Mouse (Mus musculus): Measurements from ENCODE around the gene Tmem132c. TPM values are rescaled to one million over a fixed set of nuclear protein-coding genes. Genes with fewer than 3 reads are reported as not detected.
A peak's percentile ranks its signal among the peaks of the same experiment; 100 is the strongest.

The Tmem132c gene
- total and polyA plus RNA-seq, 3 experiments = 0.14 to 0.43 TPM; not detected in 1

- no peak overlapping the region for H3K9ac ChIP-seq (ENCODE audit: low read depth, low read length)
- no peak for DNase-seq
- H3K79me2 ChIP-seq (replicated peaks; ENCODE audit: control insufficient read depth, insufficient read depth, low read length) = no peaks in the 10 kb centered on the region
- H3K27me3 ChIP-seq (ENCODE audit: control insufficient read depth, insufficient read depth, low read length) = peaks cover 20% of the 10 kb centered on the region
- TF ChIP-seq CTCF (IDR thresholded peaks at IDR 0.05) (no peak), POLR2A (IDR thresholded peaks at IDR 0.05; ENCODE audit: insufficient read depth, low read depth, low read length) (no peak), EP300 (IDR thresholded peaks at IDR 0.05; ENCODE audit: insufficient read depth, low read depth, low read length) (no peak)
- intact Hi-C loops (cut with DNase I) = no loop called here
- no peak overlapping the region for H3K4me3 ChIP-seq
- WGBS = 3% methylated on average over 13 of the region's 13 CpGs
- no peaks in the 10 kb centered on the region for H3K36me3 ChIP-seq (ENCODE audit: control insufficient read depth, insufficient read depth, low read length)
- H3K27ac ChIP-seq = no peak overlapping the region
- H3K4me1 ChIP-seq (ENCODE audit: control insufficient read depth, insufficient read depth, low read length) = no peaks in the 10 kb centered on the region
Observed at GRCm38 (mm10) chr5:127242763-127243160, 1.2 kb downstream of the Tmem132c start.

- Histone ChIP-seq H3K4me3 (no peak overlapping the region), H3K27me3 (ENCODE audit: control insufficient read depth, insufficient read depth, low read length) (peaks cover 20% of the 10 kb centered on the region), H3K9ac (ENCODE audit: low read depth, low read length) (no peak overlapping the region), H3K79me2 (replicated peaks; ENCODE audit: control insufficient read depth, insufficient read depth, low read length) (no peaks in the 10 kb centered on the region), H3K4me1 (ENCODE audit: control insufficient read depth, insufficient read depth, low read length) (no peaks in the 10 kb centered on the region), H3K36me3 (ENCODE audit: control insufficient read depth, insufficient read depth, low read length) (no peaks in the 10 kb centered on the region), H3K27ac (no peak overlapping the region)
- 4% methylated on average over 16 of the region's 16 CpGs for WGBS
- no peak for DNase-seq
- TF ChIP-seq POLR2A (IDR thresholded peaks at IDR 0.05; ENCODE audit: insufficient read depth, low read depth, low read length) (no peak), CTCF (IDR thresholded peaks at IDR 0.05) (no peak), EP300 (IDR thresholded peaks at IDR 0.05; ENCODE audit: insufficient read depth, low read depth, low read length) (no peak)
- intact Hi-C loops (cut with DNase I) = no loop called here
Observed at GRCm38 (mm10) chr5:127243209-127243608, 1.6 kb downstream of the Tmem132c start.

- no peaks in the 10 kb centered on the region for H3K4me1 ChIP-seq (ENCODE audit: control insufficient read depth, insufficient read depth, low read length)
- H3K9ac ChIP-seq (ENCODE audit: low read depth, low read length) = no peak overlapping the region
- no peak overlapping the region for H3K4me3 ChIP-seq
- no peaks in the 10 kb centered on the region for H3K36me3 ChIP-seq (ENCODE audit: control insufficient read depth, insufficient read depth, low read length)
- peaks cover 20% of the 10 kb centered on the region for H3K27me3 ChIP-seq (ENCODE audit: control insufficient read depth, insufficient read depth, low read length)
- H3K27ac ChIP-seq = no peak overlapping the region
- H3K79me2 ChIP-seq (replicated peaks; ENCODE audit: control insufficient read depth, insufficient read depth, low read length) = no peaks in the 10 kb centered on the region
- DNase-seq = no peak
- TF ChIP-seq EP300 (IDR thresholded peaks at IDR 0.05; ENCODE audit: insufficient read depth, low read depth, low read length) (no peak), POLR2A (IDR thresholded peaks at IDR 0.05; ENCODE audit: insufficient read depth, low read depth, low read length) (no peak), CTCF (IDR thresholded peaks at IDR 0.05) (no peak)
- intact Hi-C loops (cut with DNase I) = no loop called here
- 12% methylated on average over 13 of the region's 13 CpGs for WGBS
Observed at GRCm38 (mm10) chr5:127243611-127244010, 2.0 kb downstream of the Tmem132c start.

DNA sequence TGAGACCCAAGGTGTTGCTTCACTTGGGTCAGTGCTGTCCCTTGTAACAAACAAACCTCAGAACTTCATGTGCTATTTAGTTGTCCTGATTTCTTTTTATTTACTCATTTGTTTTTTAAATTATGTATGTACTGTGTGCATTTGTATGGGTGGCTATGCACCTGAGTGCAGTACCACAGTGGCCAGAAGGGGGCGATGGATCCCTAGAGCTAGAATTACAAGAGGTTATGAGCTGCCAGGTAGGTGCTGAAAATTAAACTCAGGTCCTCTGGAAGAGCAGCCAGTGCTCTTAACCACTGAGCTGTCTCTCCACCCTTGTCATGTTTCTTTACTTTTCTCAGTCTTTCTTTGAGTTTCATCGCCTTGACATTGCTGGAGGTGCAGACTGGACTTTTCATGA, 11.7 kb downstream of the Tmem132c start:
- intact Hi-C loops (cut with DNase I) = no loop called here
- Histone ChIP-seq H3K4me3 (no peak overlapping the region), H3K27ac (no peak overlapping the region), H3K9ac (ENCODE audit: low read depth, low read length) (no peak overlapping the region), H3K4me1 (ENCODE audit: control insufficient read depth, insufficient read depth, low read length) (no peaks in the 10 kb centered on the region), H3K79me2 (replicated peaks; ENCODE audit: control insufficient read depth, insufficient read depth, low read length) (no peaks in the 10 kb centered on the region), H3K27me3 (ENCODE audit: control insufficient read depth, insufficient read depth, low read length) (no peaks in the 10 kb centered on the region), H3K36me3 (ENCODE audit: control insufficient read depth, insufficient read depth, low read length) (no peaks in the 10 kb centered on the region)
- WGBS = 57% methylated on average over 2 of the region's 2 CpGs
- DNase-seq = no peak
- TF ChIP-seq EP300 (IDR thresholded peaks at IDR 0.05; ENCODE audit: insufficient read depth, low read depth, low read length) = no peak
- no peak for TF ChIP-seq POLR2A (IDR thresholded peaks at IDR 0.05; ENCODE audit: insufficient read depth, low read depth, low read length)
- peak; percentile 24; the same call in 1 of the 2 replicates for TF ChIP-seq CTCF (IDR thresholded peaks at IDR 0.05)

DNA sequence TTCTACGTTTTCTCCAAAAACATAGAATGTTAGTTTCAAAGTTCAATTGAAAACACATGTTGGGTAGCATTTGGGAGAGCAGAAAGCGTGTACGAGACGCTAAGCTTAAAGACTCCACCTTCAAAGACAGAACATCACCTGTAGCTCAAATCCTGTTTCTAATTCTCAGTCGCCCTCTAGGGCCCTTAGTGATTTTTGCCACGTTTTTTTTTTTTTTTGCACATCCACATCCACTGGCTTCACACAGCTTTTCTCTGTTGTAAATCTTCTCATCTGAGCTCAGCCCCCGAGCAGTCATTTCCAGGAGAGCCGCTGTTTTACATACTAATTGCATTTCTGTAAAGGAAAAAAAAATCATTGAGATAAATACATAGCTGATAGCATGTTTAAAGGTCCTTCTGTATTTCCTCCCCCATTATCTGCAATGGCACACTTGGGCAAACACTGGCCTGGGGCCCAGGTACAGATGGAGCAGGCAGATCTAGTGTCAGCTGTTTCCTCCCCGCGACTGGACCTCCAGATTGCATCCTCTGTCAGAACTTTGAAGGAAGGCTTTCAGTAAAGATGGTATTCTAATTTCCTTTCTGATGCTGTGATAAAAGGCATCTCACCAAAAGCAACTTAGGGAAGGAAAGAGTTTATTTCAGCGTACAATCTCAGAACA, 15.5 kb downstream of the Tmem132c start:
- Histone ChIP-seq H3K27me3 (ENCODE audit: control insufficient read depth, insufficient read depth, low read length) (no peaks in the 10 kb centered on the region), H3K79me2 (replicated peaks; ENCODE audit: control insufficient read depth, insufficient read depth, low read length) (no peaks in the 10 kb centered on the region), H3K4me3 (no peak overlapping the region), H3K36me3 (ENCODE audit: control insufficient read depth, insufficient read depth, low read length) (no peaks in the 10 kb centered on the region), H3K9ac (ENCODE audit: low read depth, low read length) (no peak overlapping the region), H3K4me1 (ENCODE audit: control insufficient read depth, insufficient read depth, low read length) (no peaks in the 10 kb centered on the region), H3K27ac (no peak overlapping the region)
- no peak for DNase-seq
- WGBS = 55% methylated on average over 11 of the region's 11 CpGs
- intact Hi-C loops (cut with DNase I) = no loop called here
- TF ChIP-seq POLR2A (IDR thresholded peaks at IDR 0.05; ENCODE audit: insufficient read depth, low read depth, low read length) = no peak
- TF ChIP-seq EP300 (IDR thresholded peaks at IDR 0.05; ENCODE audit: insufficient read depth, low read depth, low read length) = no peak
- TF ChIP-seq CTCF (IDR thresholded peaks at IDR 0.05) = no peak

GRCm38 (mm10) chr5:127262136-127262535, 20.5 kb downstream of the Tmem132c start:
- no peak overlapping the region for H3K4me3 ChIP-seq
- intact Hi-C loops (cut with DNase I) = no loop called here
- H3K79me2 ChIP-seq (replicated peaks; ENCODE audit: control insufficient read depth, insufficient read depth, low read length) = no peaks in the 10 kb centered on the region
- H3K4me1 ChIP-seq (ENCODE audit: control insufficient read depth, insufficient read depth, low read length) = no peaks in the 10 kb centered on the region
- H3K9ac ChIP-seq (ENCODE audit: low read depth, low read length) = no peak overlapping the region
- H3K27ac ChIP-seq = no peak overlapping the region
- WGBS = 81% methylated on average over 5 of the region's 5 CpGs
- DNase-seq = no peak
- H3K27me3 ChIP-seq (ENCODE audit: control insufficient read depth, insufficient read depth, low read length) = no peaks in the 10 kb centered on the region
- H3K36me3 ChIP-seq (ENCODE audit: control insufficient read depth, insufficient read depth, low read length) = no peaks in the 10 kb centered on the region
- no peak for TF ChIP-seq CTCF (IDR thresholded peaks at IDR 0.05)
- TF ChIP-seq EP300 (IDR thresholded peaks at IDR 0.05; ENCODE audit: insufficient read depth, low read depth, low read length) = no peak
- TF ChIP-seq POLR2A (IDR thresholded peaks at IDR 0.05; ENCODE audit: insufficient read depth, low read depth, low read length) = no peak

All from heart, adult 2 months (tissue).